Mouse (Mus musculus) megakaryocyte-erythroid progenitor cell, adult 5 weeks (primary cell): Measurements from ENCODE around the gene Lix1l. TPM values are rescaled to one million over a fixed set of nuclear protein-coding genes. Genes with fewer than 3 reads are reported as not detected.

ENCODE experiments used
- polyA plus RNA-seq: library from polyadenylated mRNA; stranded (reverse); fragments of >175 nt; gene quantifications from 2 replicates; pipeline ENCODE4 v1.2.3, GENCODE M21; 2012

The Lix1l gene
- 0.32 and 0.78 TPM in 2 replicates for polyA plus RNA-seq

DNA sequence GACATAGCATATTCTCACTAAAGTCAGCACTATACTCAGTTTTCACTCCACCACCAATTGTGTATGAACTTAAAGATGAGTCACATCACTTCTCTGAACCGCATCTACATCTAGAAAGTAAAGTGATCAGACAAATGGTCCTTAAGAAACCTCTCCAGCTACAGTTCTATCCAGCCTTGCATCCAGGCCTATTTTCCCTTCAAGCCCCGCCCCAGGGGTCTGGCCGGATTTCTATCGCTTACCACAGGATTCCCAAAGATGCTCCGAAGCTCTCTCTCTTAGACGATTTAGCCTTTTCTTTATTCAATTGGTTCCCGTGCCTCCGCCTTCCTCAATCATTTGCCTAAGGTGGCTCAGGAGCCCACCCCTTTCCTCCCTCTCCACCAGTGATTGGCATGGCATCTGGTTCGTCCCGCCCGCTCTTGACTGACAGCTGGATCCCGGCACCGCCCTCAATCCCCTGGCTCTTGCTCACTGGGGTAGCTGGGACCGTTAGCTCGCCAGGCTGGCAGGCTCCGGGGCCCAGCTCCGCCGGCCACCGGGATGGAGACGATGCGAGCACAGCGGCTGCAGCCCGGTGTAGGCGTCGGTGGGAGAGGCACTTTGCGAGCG is at the start of gene Lix1l:
Gene Lix1l, plus strand, starts transcription at position 511 of the 612 bp plus-strand sequence.

DNA sequence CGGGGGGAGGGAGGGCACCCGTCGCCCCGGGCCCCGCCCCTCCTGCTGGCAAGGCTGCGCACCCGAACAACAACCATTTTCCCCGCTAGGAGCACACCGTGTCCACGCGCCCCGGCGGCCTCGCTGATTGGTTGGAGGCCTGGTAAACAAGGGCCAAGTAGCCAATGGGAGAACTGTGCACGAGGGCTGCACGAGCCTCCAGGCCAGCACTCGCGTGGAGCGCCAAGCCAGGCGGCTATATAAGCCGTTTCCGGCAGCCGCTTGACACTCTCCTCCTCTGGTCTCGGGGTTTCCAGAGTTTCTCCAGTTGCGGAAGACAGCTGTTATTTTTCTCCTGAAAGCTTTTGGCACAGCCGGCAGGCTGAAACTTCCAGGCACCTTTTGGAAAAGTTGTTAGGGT is 43.3 kb upstream of the Lix1l start, which contains the start of gene Txnip:
Gene Txnip, plus strand, starts transcription at position 264 of the 400 bp plus-strand sequence.

DNA sequence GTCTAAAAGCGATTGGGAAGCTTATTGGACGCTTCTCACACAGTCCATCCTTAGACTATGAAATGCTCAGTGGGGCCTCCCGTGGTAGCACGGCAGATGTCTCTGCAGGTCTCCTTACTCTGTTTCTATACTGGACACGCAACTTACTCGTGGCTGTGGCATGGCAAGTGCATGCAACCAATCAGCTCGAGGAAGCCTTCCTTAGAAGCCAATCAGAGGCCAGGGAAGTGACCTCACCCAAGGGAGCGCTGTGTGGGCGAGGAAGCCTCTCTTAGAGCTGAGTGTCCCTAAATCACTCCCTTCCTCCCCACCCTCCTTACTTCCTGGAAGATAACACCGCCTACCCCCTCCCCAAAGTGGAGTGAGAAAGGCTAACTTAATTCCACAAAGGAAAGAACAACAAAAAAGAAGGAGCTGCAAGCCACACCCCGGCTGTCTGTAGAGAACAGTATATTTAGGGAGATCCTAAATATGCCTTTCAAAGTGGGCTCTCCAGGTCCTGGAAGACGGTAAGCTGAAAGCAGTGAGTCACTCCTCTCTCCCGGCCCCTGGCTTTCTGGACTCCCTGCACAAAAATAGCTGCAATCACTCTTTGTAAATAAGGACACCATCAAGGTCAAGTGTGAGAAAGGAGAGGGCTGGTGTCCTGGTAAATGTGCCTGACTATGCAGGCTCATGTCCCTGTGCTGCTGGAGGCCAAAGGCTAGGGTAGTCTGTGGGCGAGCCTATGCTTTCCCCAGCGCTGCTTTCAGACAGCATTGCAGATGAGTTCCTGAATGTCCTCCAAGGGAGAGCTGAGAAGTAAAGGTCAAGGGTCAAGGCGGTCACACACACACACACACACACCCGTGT is 24.0 kb upstream of the Lix1l start, which contains the start of gene Gm16253:
Gene Gm16253, plus strand, starts transcription at position 295 of the 852 bp plus-strand sequence.

DNA sequence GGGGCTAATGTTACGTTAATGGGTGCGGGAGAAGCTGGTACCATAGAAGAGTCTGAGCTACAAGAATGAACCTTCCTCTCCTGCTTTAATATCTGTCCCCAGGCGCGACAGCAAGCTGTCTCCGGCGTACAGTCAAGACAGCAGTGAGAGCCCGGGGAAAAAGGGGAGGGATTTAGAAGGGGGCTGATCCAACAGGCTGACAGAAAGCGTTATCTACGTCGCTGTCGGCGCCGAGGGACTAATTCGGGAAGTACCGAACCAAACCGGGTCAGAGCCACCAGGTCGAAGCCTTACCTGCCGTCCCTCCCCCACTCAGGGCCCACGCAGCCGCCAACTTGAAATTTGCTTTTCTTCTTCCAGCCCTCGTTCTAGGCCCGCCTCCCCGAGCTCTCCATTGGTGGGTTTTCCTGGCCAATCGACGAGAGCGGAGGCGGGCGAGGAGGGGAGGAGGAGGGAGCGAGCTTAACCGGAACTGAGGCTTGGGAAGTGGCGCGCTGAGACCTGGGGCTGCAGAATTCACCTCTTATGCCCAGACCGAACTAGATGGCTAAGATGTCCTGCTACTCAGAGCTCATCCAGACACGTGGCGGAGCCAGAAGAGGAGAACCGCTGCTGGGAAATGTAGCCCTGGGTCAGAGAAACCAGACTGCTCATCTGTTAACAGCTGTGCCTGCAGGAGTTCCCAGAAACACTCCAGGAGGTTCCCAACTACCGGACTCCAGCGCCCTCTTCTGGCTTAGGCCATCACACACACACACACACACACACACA is 7.0 kb upstream of the Lix1l start, which contains the start of gene Polr3gl:
Gene Polr3gl, minus strand, starts transcription at position 392 of the 771 bp plus-strand sequence.

DNA sequence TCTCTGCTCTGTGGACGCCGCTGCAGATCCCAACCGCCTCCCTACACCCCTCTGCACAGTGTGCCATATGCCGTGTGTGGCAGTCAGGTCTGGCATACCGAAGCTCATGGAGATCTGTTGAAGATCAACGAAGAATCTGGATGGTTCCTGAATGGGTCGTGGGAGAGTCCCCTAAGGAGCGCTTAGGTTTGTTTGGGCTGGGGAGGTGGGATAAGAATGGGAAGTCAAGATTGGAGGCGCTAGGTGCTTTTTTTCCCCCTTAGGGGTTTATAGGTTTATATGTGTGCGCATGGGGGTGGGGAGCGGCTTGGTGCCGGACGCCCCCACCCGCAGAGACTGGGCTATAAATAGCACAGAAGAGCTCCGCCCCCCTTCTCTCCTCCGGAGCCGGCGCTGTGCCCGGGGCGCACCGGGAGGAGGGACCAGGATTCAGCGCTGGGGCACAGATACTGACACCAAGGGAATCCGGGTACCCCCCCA is 4.7 kb upstream of the Lix1l start, which contains the start of gene Ankrd34a:
Gene Ankrd34a, plus strand, starts transcription at position 409 of the 480 bp plus-strand sequence.

DNA sequence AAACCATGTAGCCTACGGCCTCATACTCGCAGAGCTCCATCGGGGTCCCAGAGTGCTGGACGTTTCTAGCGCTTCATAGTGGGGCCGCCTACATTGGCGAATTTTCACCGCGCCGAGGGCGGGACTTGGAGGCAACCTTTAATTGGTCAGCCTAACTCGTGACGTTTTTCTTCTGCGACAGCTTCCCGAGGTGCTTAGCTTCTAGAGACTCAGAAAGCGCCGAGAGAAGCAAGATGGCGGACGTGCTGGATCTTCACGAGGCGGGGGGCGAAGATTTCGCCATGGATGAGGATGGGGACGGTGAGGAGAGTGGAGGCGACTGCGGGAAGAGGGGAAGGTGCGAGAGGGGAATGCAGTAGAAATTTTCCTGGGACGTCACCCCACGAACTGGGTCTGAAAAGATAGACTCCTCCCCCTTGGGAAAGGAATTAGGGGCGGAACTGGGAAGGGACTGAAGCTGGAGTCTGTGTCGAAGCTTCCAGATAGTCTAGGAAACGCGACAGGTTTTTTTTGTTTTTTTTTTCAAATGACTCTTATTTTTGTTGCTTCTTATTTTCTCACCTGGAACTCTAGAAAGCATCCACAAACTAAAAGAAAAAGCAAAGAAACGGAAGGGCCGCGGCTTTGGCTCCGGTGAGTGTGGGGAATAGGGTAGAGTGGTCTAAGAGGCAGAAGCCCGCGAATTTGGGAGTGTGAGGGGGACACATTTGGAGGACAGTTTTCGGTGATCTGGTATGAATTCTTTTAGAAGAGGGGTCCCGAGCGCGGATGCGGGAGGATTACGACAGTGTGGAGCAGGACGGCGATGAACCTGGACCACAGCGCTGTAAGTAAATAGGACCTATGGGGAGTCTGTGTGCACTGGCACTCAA is 29.0 kb downstream of the Lix1l start, which contains the start of gene Rbm8a:
Gene Rbm8a, plus strand, starts transcription at position 205 of the 872 bp plus-strand sequence.

DNA sequence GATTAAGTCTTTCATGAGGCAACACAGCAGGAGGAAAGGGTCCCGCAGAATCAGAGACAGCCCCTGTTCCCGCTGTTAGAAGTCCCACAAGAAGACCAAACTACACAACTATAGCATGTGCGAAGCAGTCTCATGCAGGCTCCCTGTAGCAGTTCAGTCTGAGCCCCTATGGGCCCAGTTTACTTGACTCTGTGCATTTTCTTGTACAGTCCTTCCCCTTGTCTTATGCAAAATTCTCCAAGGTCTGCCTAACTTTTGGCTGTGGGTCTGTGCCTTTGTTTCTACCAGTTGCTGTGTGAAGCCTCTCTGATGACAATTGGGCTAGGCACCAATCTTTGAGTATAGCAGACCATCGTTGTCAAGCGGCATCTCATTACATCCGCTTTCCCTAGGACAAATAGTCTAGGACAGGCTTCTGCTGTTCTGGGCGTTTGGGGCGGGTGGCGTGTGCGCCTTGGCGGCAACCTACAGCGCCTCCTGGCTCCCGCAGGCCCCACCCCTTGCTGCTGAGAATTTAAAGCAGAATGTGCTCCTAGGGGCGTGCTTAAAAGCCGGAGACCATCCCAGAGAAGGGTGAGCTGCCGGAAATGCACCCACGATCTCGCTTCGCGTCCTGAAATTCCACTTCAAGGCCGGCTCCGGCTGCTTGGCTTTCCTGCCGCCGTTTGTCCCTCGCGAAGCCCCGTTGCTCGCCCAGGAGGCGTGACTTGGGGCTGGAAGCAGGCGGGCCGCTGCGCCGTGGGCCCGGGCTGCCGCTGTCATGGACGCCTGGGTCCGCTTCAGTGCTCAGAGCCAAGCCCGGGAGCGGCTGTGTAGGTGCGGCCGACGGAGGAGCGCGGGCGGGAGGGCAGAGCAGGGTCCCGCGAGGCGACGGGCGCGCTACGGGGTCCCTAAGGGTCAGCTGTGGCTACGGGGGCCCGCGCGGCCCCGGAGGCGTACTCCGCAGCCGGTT is 34.3 kb downstream of the Lix1l start, which contains the start of the genes Pex11b and Gm42957:
Gene Pex11b, plus strand, starts transcription at position 449 of the 952 bp plus-strand sequence.
Gene Gm42957, plus strand, starts transcription at position 547 of the 952 bp plus-strand sequence.

DNA sequence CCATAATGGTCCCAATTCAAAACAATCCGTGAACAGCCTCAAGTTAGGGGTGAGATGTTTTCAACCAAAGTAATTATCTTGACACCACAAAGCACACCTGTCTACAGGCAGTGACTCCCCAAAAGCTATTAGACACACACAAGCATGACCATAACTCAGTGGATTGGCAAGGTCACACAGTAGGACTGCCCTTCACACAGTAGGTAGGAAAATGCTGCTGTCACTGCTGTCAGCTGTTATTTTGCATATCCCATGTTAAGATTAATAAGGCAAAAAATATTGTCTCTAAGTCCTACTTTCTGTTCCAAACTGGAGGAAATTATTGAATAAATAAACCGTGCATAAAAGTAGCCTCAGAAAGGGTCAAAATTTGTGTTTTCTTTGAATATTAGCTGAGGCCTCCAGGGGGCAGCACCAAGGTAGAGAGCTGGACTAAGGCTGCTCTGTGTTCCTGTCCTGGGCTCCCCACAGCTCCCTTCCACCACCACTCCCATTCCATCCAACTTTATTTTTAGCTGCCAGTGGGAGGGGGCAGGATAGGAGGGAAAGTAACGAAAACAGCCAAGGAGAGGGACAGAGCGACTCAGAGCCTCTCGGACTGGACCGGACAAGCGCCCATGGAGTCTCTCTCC is 44.2 kb downstream of the Lix1l start, which contains the start of gene Itga10:
Gene Itga10, plus strand, starts transcription at position 567 of the 632 bp plus-strand sequence.

DNA sequence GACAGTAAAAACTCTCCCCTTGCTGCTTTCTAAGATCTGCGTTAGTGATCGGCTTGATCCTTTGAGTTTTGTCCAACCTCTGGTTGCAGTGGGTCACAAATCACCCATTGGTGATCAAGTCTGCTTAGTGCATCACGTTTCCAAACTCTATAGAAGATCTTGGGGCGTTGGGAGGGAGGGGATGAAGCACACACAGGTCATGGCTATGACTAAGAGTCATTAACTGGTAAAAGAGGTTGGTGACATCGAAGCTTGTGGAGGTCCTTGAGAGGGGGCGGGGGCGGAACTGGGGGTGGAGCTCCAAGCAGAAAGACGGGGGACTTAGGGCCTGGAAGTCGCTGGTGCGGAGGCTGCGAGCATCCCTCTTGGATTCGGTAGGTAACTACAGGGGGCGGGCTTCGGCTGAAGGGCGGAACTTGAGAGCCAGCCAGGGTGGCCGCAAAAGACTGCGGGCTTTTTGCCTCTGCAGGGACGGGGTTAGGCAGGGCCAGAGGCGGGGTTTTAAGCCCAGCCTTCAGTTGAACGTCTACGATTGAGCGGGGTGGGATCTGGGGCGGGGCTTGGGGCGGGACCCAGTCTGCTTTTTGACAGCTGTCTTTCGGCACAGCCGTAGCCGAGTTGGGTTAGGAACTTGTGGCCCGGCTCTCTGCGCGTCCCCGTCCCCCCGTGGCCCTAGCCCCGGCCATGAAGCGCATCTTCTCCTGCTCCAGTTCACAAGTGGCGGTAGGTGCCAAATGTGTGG is 68.9 kb downstream of the Lix1l start, which contains the start of gene Ankrd35:
Gene Ankrd35, plus strand, starts transcription at position 405 of the 742 bp plus-strand sequence.

Other genes starting within 250 kb of the Lix1l start
- not detected in 2 replicates for gene BC107364, start 148.8 kb upstream of the Lix1l start, polyA plus RNA-seq
- not detected in 2 replicates for gene Hfe2, start 76.0 kb upstream of the Lix1l start, polyA plus RNA-seq
- 21.2 and 27.8 TPM in 2 replicates for gene Txnip, start 43.2 kb upstream of the Lix1l start, polyA plus RNA-seq
- gene Gm16253, start 24.2 kb upstream of the Lix1l start, polyA plus RNA-seq, result not detected in 2 replicates
- gene Polr3gl, start 7.0 kb upstream of the Lix1l start, polyA plus RNA-seq, result 13.9 and 21.4 TPM in 2 replicates
- gene Ankrd34a, start 4.5 kb upstream of the Lix1l start, polyA plus RNA-seq, result 0.02 and 0.05 TPM in 2 replicates
- 101 and 117 TPM in 2 replicates for gene Rbm8a, start 28.8 kb downstream of the Lix1l start, polyA plus RNA-seq
- gene Pex11b, start 34.2 kb downstream of the Lix1l start, polyA plus RNA-seq, result 2.3 and 3.6 TPM in 2 replicates
- gene Gm42957, start 34.3 kb downstream of the Lix1l start, polyA plus RNA-seq, result 0.07 and 0.15 TPM in 2 replicates
- gene Itga10, start 44.4 kb downstream of the Lix1l start, polyA plus RNA-seq, result 0.28 and 0.50 TPM in 2 replicates
- gene Ankrd35, start 69.0 kb downstream of the Lix1l start, polyA plus RNA-seq, result 0.10 and 0.14 TPM in 2 replicates
- gene Pias3, start 95.2 kb downstream of the Lix1l start, polyA plus RNA-seq, result 22.1 and 22.6 TPM in 2 replicates
- gene Nudt17, start 107.4 kb downstream of the Lix1l start, polyA plus RNA-seq, result 0.59 and 0.76 TPM in 2 replicates
- gene Polr3c, start 126.5 kb downstream of the Lix1l start, polyA plus RNA-seq, result 8.6 and 9.4 TPM in 2 replicates
- gene Rnf115, start 126.5 kb downstream of the Lix1l start, polyA plus RNA-seq, result 22.9 and 25.3 TPM in 2 replicates
- 0.03 and 0.04 TPM in 2 replicates for gene Pdzk1, start 228.1 kb downstream of the Lix1l start, polyA plus RNA-seq
- 0.99 and 1.0 TPM in 2 replicates for gene Cd160, start 228.2 kb downstream of the Lix1l start, polyA plus RNA-seq